8 mouse cellular contexts compared by ENCODE assay signal in the genomic region with DNA sequence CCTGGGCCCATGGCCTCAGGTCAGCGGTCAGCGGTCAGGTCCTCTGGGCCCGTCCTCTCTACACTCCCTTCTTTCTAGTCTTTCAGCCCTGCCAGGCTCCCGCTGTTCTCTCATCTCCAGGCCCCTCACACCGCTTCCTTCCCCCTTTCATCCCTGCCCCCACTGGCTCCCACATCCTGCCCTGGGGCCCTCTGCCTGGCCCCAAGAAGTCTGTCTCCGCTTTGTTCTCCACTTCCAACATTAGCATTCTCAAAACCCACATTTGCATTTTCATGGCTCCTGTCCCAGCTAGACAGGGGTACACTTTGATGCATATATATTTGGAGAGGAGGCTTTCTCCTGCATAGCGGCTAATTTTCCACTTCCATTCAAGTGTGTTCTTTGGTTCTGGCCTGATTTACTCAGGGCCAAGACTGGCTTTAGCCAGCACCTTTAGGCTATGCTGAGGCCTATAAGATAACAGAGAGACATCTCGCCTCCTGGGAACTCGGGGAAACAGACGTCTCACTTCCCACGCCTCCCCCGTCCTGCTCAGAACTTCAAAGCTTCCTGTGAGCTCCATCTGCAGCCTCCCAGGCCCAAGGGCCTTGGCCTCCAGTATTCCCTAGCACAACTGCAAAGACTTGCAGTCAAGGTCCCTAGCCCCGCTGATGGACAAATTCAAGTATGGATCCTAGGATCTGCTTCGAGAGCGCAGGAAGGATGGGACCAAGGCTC.
DNase-seq lines count a peak whose midpoint lies in the region; ATAC-seq lines count a peak whose summit lies in the region.

No protein-coding gene starts in this region.

- peak; percentile 32 for DNase-seq in kidney, postnatal 10 days
- DNase-seq in kidney, postnatal 36 days = no peak
- peak; percentile 94 for DNase-seq in ZHBTc4 (ENCODE audit: low read depth, low spot score)
- DNase-seq in forebrain, embryonic 14.5 days (ENCODE audit: low spot score) = peak; percentile 84
- DNase-seq in spleen, postnatal 10 days (ENCODE audit: low spot score in 2 of 2) = no peak
- no peak for DNase-seq in spleen, postnatal 14 days (ENCODE audit: low spot score in 2 of 2)

- peak overlapping the region; percentile 41 for H3K9ac ChIP-seq in forebrain, embryonic 14.5 days (ENCODE audit: low read length)
- 0 out of 2 replicates have a peak overlapping the region, but pooled peaks have one; percentile 47 for H3K9ac ChIP-seq in limb, embryonic 12.5 days (replicated peaks)
- H3K9ac ChIP-seq in neural tube, embryonic 15.5 days (replicated peaks) = no peak overlapping the region

- H3K27me3 ChIP-seq in forebrain, embryonic 14.5 days (replicated peaks; ENCODE audit: control insufficient read depth, insufficient read depth, low read length) = no peaks in the 10 kb centered on the region
- no peaks in the 10 kb centered on the region for H3K27me3 ChIP-seq in limb, embryonic 12.5 days
- 0 out of 2 replicates have a peak, but pooled peaks cover 3% of the 10 kb centered on the region for H3K27me3 ChIP-seq in neural tube, embryonic 15.5 days (replicated peaks)

- H3K4me2 ChIP-seq in forebrain, embryonic 14.5 days (ENCODE audit: low read length) = peak overlapping the region; percentile 28; the same call in 1 of the 2 replicates
- peak overlapping the region; percentile 23; the same call in 1 of the 2 replicates for H3K4me2 ChIP-seq in limb, embryonic 12.5 days
- H3K4me2 ChIP-seq in neural tube, embryonic 15.5 days = peak overlapping the region; percentile 19; the same call in 1 of the 2 replicates

- H3K4me3 ChIP-seq in forebrain, embryonic 14.5 days (ENCODE audit: low read depth, low read length) = no peak overlapping the region
- no peak overlapping the region for H3K4me3 ChIP-seq in limb, embryonic 12.5 days (replicated peaks)
- H3K4me3 ChIP-seq in neural tube, embryonic 15.5 days (replicated peaks) = no peak overlapping the region

- no peaks in the 10 kb centered on the region for H3K36me3 ChIP-seq in forebrain, embryonic 14.5 days (ENCODE audit: control insufficient read depth, insufficient read depth, low read length)
- H3K36me3 ChIP-seq in limb, embryonic 12.5 days = no peaks in the 10 kb centered on the region
- H3K36me3 ChIP-seq in neural tube, embryonic 15.5 days = no peaks in the 10 kb centered on the region

- H3K27ac ChIP-seq in forebrain, embryonic 14.5 days (ENCODE audit: low read depth, low read length) = peak overlapping the region; percentile 93
- peak overlapping the region; percentile 56 for H3K27ac ChIP-seq in limb, embryonic 12.5 days
- peak overlapping the region; percentile 73 for H3K27ac ChIP-seq in neural tube, embryonic 15.5 days (replicated peaks)

- ATAC-seq in forebrain, embryonic 14.5 days = peak; percentile 83
- ATAC-seq in limb, embryonic 12.5 days (ENCODE audit: insufficient number of reproducible peaks, insufficient read depth, low FRiP score, low TSS enrichment, low read depth) = no peak
- peak; percentile 60; the same call in 1 of the 2 replicates for ATAC-seq in neural tube, embryonic 15.5 days (ENCODE audit: low FRiP score)

- no peaks in the 10 kb centered on the region for H3K9me3 ChIP-seq in forebrain, embryonic 14.5 days (replicated peaks; ENCODE audit: control insufficient read depth, low read length)
- no peaks in the 10 kb centered on the region for H3K9me3 ChIP-seq in limb, embryonic 12.5 days
- H3K9me3 ChIP-seq in neural tube, embryonic 15.5 days (replicated peaks) = no peaks in the 10 kb centered on the region

- peaks cover 35% of the 10 kb centered on the region for H3K4me1 ChIP-seq in forebrain, embryonic 14.5 days (ENCODE audit: control insufficient read depth, insufficient read depth, low read length)
- H3K4me1 ChIP-seq in limb, embryonic 12.5 days (replicated peaks) = peaks cover 34% of the 10 kb centered on the region
- H3K4me1 ChIP-seq in neural tube, embryonic 15.5 days = peaks cover 33% of the 10 kb centered on the region

- WGBS in forebrain, embryonic 14.5 days = 4% methylated on average over 15 of the region's 15 CpGs
- WGBS in limb, embryonic 12.5 days = 16% methylated on average over 15 of the region's 15 CpGs
- 12% methylated on average over 15 of the region's 15 CpGs for WGBS in neural tube, embryonic 15.5 days

Comparison
In these comparisons a context has a peak if more than half of its experiments do, and no peak if none do; other contexts are left out.
1. DNase-seq: peak in kidney, postnatal 10 days (single experiment), ZHBTc4 (single experiment) and forebrain, embryonic 14.5 days (single experiment); none in kidney, postnatal 36 days (0 of 2), spleen, postnatal 10 days (0 of 2) and spleen, postnatal 14 days (0 of 2).
2. Peak in every context shown above with its lines, with median percentiles within 50 percentile points of each other: H3K27ac ChIP-seq and H3K4me2 ChIP-seq.